Mouse (Mus musculus): ENCODE data around the gene Arhgap21.

DNA sequence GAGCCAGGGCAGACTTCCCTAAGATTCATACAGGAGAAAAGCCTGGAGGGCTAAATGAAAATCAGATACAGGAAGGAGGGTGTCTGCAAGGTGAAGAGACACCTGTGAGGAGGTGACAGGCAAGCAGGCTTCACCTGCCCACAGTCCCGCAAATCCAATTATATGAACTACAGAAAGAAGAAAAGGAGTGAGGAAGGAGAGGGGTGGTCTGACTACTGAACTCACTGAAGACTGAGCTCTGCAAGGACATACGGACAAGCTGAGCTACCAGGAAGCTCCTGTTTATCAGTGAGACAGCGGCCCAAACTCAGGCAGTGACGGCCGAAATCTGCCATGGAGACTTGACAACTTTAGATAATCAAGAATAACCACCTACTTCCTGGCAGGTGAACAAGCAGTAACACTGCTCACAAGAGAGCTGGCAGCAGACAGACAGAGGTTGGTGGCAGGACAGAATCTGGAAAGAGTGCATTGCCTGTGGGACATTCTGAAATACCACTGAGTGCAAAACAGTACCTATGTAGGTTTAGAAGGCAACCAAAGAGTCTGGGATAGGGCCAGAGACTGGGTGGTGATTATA is 5.4 kb downstream of the Arhgap21 start:
- no peak for TF ChIP-seq CTCF (IDR thresholded peaks at IDR 0.05; ENCODE audit: insufficient read depth, low read length)
- no peak for TF ChIP-seq POLR2A (IDR thresholded peaks at IDR 0.05; ENCODE audit: borderline replicate concordance, extremely low read depth, low read depth, low read length)

Measured in lung, adult 2 months (tissue).